Mouse (Mus musculus) heart, adult 2 months (tissue): ENCODE measurements around the gene Wnk4. TPM values are rescaled to one million over a fixed set of nuclear protein-coding genes. Genes with fewer than 3 reads are reported as not detected.

Source experiments
- DNase-seq, 2 experiments: peaks; one replicate each; pipeline ENCODE4 v3.0.0; 2021
- H3K27ac ChIP-seq: fragments of 200-600 bp; 2 replicates; pipeline ENCODE4 v1.8.1; 2022
- H3K27me3 ChIP-seq: fragments of 200-500 bp; 2 replicates; pipeline ENCODE4 v1.6.1; 2012; ENCODE audit warnings: mild to moderate bottlenecking, low read length, inconsistent platforms, mixed read lengths; ENCODE audit not compliant: control insufficient read depth, insufficient read depth
- H3K36me3 ChIP-seq: fragments of 200-500 bp; 2 replicates; pipeline ENCODE4 v1.6.1; 2012; ENCODE audit warnings: low read length, inconsistent platforms; ENCODE audit not compliant: control insufficient read depth, insufficient read depth
- H3K4me1 ChIP-seq: fragments of 200-500 bp; 2 replicates; pipeline ENCODE4 v1.6.1; 2011; ENCODE audit warnings: low read length; ENCODE audit not compliant: control insufficient read depth, insufficient read depth
- H3K4me3 ChIP-seq: fragments of 200-600 bp; 2 replicates; pipeline ENCODE4 v1.8.1; 2022
- H3K79me2 ChIP-seq: fragments of 200-500 bp; replicated peaks from 2 replicates; pipeline ENCODE4 v1.6.1; 2012; ENCODE audit warnings: mild to moderate bottlenecking, inconsistent platforms, low read length, moderate library complexity, mixed read lengths; ENCODE audit not compliant: control insufficient read depth, insufficient read depth
- H3K9ac ChIP-seq: fragments of 200-500 bp; 2 replicates; pipeline ENCODE4 v1.6.1; 2012; ENCODE audit warnings: low read depth, mild to moderate bottlenecking, control low read depth, inconsistent platforms, low read length, mixed read lengths
- CTCF ChIP-seq: fragments of 200-600 bp; IDR thresholded peaks from 2 replicates; pipeline ENCODE4 v1.8.1; 2022; ENCODE audit warnings: antibody characterized with exemption, mild to moderate bottlenecking, moderate library complexity
- EP300 ChIP-seq: fragments of 200-500 bp; IDR thresholded peaks from 2 replicates; pipeline ENCODE4 v1.6.1; 2011; ENCODE audit warnings: low read depth, low read length, control low read depth; ENCODE audit not compliant: insufficient read depth
- POLR2A ChIP-seq: fragments of 200-500 bp; IDR thresholded peaks from 2 replicates; pipeline ENCODE4 v1.6.1; 2011; ENCODE audit warnings: mild to moderate bottlenecking, low read depth, low read length, control low read depth; ENCODE audit not compliant: insufficient read depth
- WGBS: fragments of 180-500 bp; shearing (Covaris S2); methylation state at CpG from one replicate; pipeline ENCODE4 v1.1.7; 2018; 5-methylcytosine and 5-hydroxymethylcytosine counted together
- intact Hi-C: fragments of 180-260 bp; cut with DNase I; formaldehyde crosslinking; loops from one replicate; pipeline ENCODE4 v1.15.1; 2025
- polyA plus RNA-seq: library from polyadenylated mRNA; depleted of rRNA; stranded (reverse); fragments of >200 nt; gene quantifications from 2 replicates; pipeline ENCODE4 v1.2.3, GENCODE M21; 2012
- total RNA-seq, 2 experiments: library from RNA; stranded (reverse); gene quantifications; 2 replicates each; pipeline ENCODE4 v1.2.3; 2021

Gene Wnk4
- total and polyA plus RNA-seq, 3 experiments = 9.2 to 13.9 (median 12.6) TPM

DNA sequence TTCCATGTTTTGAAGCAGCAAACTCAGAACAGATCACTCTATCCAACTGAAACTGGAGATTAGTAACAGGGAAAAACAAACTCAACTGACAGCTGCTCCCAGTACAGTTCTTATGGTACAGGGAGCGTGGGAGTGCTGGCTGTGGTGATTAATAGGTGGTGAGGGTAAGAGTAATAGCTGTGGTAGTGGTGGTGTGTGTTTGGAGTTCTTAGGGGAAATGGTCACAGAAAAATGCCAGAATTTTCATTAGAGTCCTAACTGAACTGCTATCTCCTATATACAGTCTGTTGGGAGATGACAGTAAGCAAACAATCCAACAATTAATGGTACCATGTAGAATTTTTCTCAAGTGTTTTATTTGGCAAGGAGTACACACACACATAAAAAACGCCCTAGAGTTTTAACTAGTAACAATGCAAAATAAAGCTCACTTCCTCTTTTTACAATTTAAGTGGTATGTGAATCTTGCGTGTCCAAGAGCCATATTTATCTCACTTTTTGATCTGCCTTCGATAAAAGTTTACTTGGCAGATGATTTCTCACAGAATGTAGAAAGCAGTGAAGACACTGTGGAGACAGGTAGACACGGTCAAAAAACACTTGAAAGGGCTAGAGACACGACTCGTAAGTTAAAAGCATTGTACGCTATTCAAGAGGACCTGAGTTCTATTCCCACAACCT is 38.9 kb upstream of the Wnk4 start:
- Histone ChIP-seq H3K27me3 (no peaks in the 10 kb centered on the region), H3K4me3 (no peak overlapping the region), H3K36me3 (peaks cover 25% of the 10 kb centered on the region), H3K9ac (no peak overlapping the region), H3K27ac (peak overlapping the region; percentile 3; the same call in 1 of the 2 replicates), H3K4me1 (peaks cover 6% of the 10 kb centered on the region), H3K79me2 (peaks cover 5% of the 10 kb centered on the region)
- intact Hi-C loops = no loop called here
- no peak for TF ChIP-seq EP300
- no peak for TF ChIP-seq POLR2A
- no peak for TF ChIP-seq CTCF
- no peak for DNase-seq
- 58% methylated on average over 8 of the region's 8 CpGs for WGBS

DNA sequence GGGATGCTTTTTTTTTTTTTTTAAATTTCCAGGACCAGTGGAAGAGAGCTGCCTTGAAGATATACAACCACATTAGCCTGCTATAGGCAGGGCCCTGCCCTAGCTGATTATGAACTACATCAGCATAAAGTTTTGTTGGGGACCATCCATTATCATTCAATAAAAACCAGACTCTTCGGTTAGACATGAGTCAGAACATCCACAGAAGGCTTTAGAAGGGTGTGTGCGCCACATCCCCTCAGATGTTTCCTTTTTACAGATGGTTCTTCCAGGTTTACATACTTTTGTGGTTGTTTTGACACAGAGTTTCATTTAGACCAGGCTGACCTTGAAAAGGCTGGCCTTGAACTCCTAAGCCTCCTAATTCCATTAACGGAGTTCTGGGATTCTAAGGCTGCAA is 36.0 kb upstream of the Wnk4 start:
- Histone ChIP-seq H3K9ac (no peak overlapping the region; the same call in 1 of the 2 replicates), H3K4me3 (no peak overlapping the region), H3K27ac (peak overlapping the region; percentile 96), H3K36me3 (peaks cover 25% of the 10 kb centered on the region), H3K4me1 (peaks cover 9% of the 10 kb centered on the region), H3K79me2 (peaks cover 5% of the 10 kb centered on the region), H3K27me3 (no peaks in the 10 kb centered on the region)
- intact Hi-C loops = no loop called here
- TF ChIP-seq CTCF (no peak), POLR2A (0 out of 2 replicates have a peak, but pooled peaks have one; percentile 13), EP300 (no peak)
- 41% methylated on average over 3 of the region's 3 CpGs for WGBS
- no peak for DNase-seq

DNA sequence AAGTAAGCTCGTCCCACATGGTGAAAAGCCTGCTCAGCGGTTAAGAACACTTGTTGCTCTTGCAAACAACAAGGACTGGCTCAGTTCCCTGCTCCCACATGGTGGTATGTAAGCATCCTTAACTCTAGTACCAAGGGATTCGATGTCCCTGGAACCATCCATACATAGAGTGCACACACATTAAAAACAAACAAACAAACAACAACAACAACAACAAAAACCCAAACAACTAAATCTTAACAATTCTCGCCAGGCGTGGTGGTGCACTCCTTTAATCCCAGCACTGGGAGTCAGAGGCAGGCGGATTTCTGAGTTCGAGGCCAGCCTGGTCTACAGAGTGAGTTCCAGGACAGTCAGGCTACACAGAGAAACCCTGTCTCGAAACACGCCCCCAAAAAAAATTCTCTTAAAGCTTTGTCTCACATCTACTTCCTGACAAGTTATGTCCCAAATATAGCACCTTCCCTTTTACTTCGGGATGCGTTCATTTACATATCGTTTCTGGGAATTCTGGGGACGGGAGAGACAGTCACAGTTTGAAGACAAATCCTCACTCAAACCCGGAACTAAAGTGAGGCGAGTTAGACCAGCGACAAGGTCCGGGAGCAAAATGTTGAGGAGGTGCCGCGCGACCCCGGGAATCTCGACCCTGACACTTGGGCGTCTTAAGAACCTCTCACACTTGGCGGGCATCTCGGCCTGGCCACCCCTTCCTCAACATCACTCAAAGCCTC is 34.9 kb upstream of the Wnk4 start:
- H3K27me3 ChIP-seq = no peaks in the 10 kb centered on the region
- intact Hi-C loops = no loop called here
- TF ChIP-seq CTCF = no peak
- TF ChIP-seq EP300 = no peak
- no peak for TF ChIP-seq POLR2A
- DNase-seq = no peak
- peaks cover 5% of the 10 kb centered on the region for H3K79me2 ChIP-seq
- peak overlapping the region; percentile 96 for H3K27ac ChIP-seq
- H3K4me1 ChIP-seq = peaks cover 16% of the 10 kb centered on the region
- peak overlapping the region; percentile 85 for H3K4me3 ChIP-seq
- H3K36me3 ChIP-seq = peaks cover 25% of the 10 kb centered on the region
- peak overlapping the region; percentile 78 for H3K9ac ChIP-seq
- WGBS = 12% methylated on average over 25 of the region's 25 CpGs

DNA sequence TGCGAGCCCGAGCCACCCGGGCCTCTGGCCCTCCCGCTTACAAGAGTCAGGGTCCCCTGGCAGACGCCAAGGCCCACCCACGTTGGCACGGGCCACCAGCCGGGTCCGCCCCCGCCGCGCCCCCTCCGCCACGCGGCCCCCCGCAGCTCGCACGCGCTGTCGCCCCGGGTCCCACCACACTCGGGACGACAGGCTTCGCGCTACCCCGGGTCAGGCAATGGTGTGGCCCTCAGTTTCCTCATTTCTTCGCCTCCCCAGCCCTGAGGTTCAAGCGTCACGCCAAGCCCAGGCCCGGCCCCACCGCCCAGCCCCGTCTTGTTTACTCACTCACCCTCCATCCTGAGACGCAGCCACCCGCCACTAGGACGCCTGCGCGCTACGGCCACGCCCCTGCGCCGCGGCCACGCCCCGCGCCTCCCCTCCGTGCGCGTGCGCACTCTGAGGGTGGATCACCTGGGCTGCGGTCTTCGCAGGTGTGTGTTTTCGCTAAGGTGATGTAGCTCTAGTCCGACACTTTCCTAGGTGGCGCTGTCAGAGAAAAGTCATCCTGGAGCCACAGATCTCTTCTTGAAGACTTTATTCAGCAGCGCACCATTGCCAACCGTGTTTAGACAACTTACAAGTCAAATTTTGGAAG is 34.2 kb upstream of the Wnk4 start, which contains the start of gene Ezh1:
Gene Ezh1, minus strand, starts transcription at position 399 of the 637 bp plus-strand sequence.
- DNase-seq = peak; percentile 94 to 97
- H3K4me3 ChIP-seq = peak within 1 kb of the TSS; percentile 85
- TF ChIP-seq POLR2A (peak; percentile 81), EP300 (no peak), CTCF (peak; percentile 53)
- H3K27ac ChIP-seq = peak within 1 kb of the TSS; percentile 96
- H3K27me3 ChIP-seq = no peaks in the 10 kb centered on the region
- H3K4me1 ChIP-seq = peaks cover 17% of the 10 kb centered on the region
- intact Hi-C loops = no loop called here
- peaks cover 20% of the 10 kb centered on the region for H3K36me3 ChIP-seq
- peaks cover 5% of the 10 kb centered on the region for H3K79me2 ChIP-seq
- WGBS = 1% methylated on average over 53 of the region's 56 CpGs
- peak within 1 kb of the TSS; percentile 78 for H3K9ac ChIP-seq

DNA sequence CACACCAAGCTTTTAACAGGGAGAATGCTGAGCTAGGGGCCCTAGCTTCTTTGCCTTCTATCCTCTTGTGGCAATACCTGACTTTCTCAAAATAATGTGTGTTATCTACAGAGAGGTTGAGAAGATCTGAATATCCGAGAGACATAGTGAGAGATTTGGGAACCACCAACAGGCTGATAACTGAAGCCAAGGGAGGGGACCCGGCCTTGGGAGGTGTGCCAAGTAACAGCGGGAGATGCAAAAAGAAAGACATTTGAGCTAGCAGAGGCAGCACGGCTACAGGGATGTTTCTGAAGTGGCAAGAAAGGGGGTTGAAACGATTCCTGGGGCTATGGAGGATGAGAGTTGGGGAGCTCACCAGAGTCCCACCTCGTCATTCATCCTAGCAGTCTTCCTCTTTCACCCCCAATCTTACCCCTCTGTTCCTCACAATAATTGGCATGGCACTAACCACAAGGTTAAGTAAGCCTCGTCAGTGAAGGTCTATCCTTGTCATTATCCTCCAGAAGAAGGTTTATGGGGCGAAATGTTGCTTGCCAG is 30.9 kb upstream of the Wnk4 start:
- H3K27ac ChIP-seq = peak overlapping the region; percentile 98
- H3K4me3 ChIP-seq = no peak overlapping the region; the same call in 1 of the 2 replicates
- intact Hi-C loops = no loop called here
- no peaks in the 10 kb centered on the region for H3K27me3 ChIP-seq
- WGBS = 21% methylated on average over 8 of the region's 8 CpGs
- no peak for TF ChIP-seq CTCF
- no peak for TF ChIP-seq EP300
- TF ChIP-seq POLR2A = no peak
- H3K4me1 ChIP-seq = peaks cover 18% of the 10 kb centered on the region
- H3K79me2 ChIP-seq = peaks cover 2% of the 10 kb centered on the region; the same call in 1 of the 2 replicates
- H3K9ac ChIP-seq = 0 out of 2 replicates have a peak overlapping the region, but pooled peaks have one; percentile 4
- peak; percentile 46 to 53 for DNase-seq
- H3K36me3 ChIP-seq = peaks cover 7% of the 10 kb centered on the region
